Mouse (Mus musculus) liver, embryonic 16.5 days (tissue): ENCODE measurements around the gene Vps25. TPM values are rescaled to one million over a fixed set of nuclear protein-coding genes. Genes with fewer than 3 reads are reported as not detected.
A peak's percentile ranks its signal among the peaks of the same experiment; 100 is the strongest.

Experiments
- ATAC-seq: fragments of 200-750 bp; cut with Nextera tagmentation; 2 replicates; pipeline ENCODE4 v1.8.0; 2017; ENCODE audit warnings: low read depth, mild to moderate bottlenecking, moderate number of reproducible peaks, moderate library complexity
- H3K27ac ChIP-seq: fragments of 300-500 bp; sonication (generic); 2 replicates; pipeline ENCODE4 v1.5.1; 2014; ENCODE audit warnings: mild to moderate bottlenecking, low read length
- H3K27me3 ChIP-seq: fragments of 300-500 bp; sonication (generic); 2 replicates; pipeline ENCODE4 v1.6.1; 2014; ENCODE audit warnings: low read depth, low read length, mixed read lengths; ENCODE audit not compliant: control insufficient read depth, insufficient read depth
- H3K36me3 ChIP-seq: fragments of 300-500 bp; sonication (generic); 2 replicates; pipeline ENCODE4 v1.6.1; 2014; ENCODE audit warnings: mild to moderate bottlenecking; ENCODE audit not compliant: control insufficient read depth, insufficient read depth
- H3K4me1 ChIP-seq: fragments of 300-500 bp; sonication (generic); 2 replicates; pipeline ENCODE4 v1.6.1; 2014; ENCODE audit warnings: low read depth, low read length, mixed read lengths; ENCODE audit not compliant: control insufficient read depth
- H3K4me2 ChIP-seq: fragments of 300-500 bp; sonication (generic); 2 replicates; pipeline ENCODE4 v1.6.1; 2014; ENCODE audit warnings: low read depth, low read length, mixed read lengths
- H3K4me3 ChIP-seq: fragments of 300-500 bp; sonication (generic); 2 replicates; pipeline ENCODE4 v1.5.1; 2014; ENCODE audit warnings: low read depth, mild to moderate bottlenecking, low read length
- H3K9ac ChIP-seq: fragments of 300-500 bp; sonication (generic); 2 replicates; pipeline ENCODE4 v1.6.1; 2014; ENCODE audit warnings: low read depth, low read length
- H3K9me3 ChIP-seq: fragments of 300-500 bp; sonication (generic); replicated peaks from 2 replicates; pipeline ENCODE4 v1.6.1; 2016; ENCODE audit warnings: low read length; ENCODE audit not compliant: control insufficient read depth
- WGBS: fragments of 180-500 bp; shearing (Covaris S2); extraction: QIAGEN DNeasy Blood & Tissue Kit; methylation state at CpG from one replicate; pipeline ENCODE4 v1.1.7; 2014; ENCODE audit not compliant: insufficient replicate concordance; 5-methylcytosine and 5-hydroxymethylcytosine counted together
- polyA plus RNA-seq: library from polyadenylated mRNA; unstranded; fragments of >200 nt; fragmentation: Nextera tagmentation; extraction: Ambion mirVana; gene quantifications from 2 replicates; pipeline ENCODE4 v1.2.1, GENCODE M21; 2015

Vps25 gene
- polyA plus RNA-seq, 1 experiment from 2014 or later = 75.2 TPM

GRCm38 (mm10) chr11:101251031-101251430 is 2.5 kb upstream of the Vps25 start:
- Histone ChIP-seq H3K4me1 (peaks cover 22% of the 10 kb centered on the region), H3K27ac (no peak overlapping the region), H3K36me3 (no peaks in the 10 kb centered on the region), H3K4me3 (no peak overlapping the region), H3K27me3 (peaks cover 25% of the 10 kb centered on the region), H3K9me3 (no peaks in the 10 kb centered on the region), H3K4me2 (no peak overlapping the region), H3K9ac (no peak overlapping the region)
- no peak for ATAC-seq
- WGBS = 50% methylated on average over 2 of the region's 2 CpGs

GRCm38 (mm10) chr11:101252941-101253340 is 566 bp upstream of the Vps25 start:
- Histone ChIP-seq H3K4me1 (peaks cover 28% of the 10 kb centered on the region), H3K9ac (peak overlapping the region; percentile 92), H3K27me3 (peaks cover 6% of the 10 kb centered on the region), H3K4me2 (peak overlapping the region; percentile 80), H3K36me3 (no peaks in the 10 kb centered on the region), H3K27ac (peak overlapping the region; percentile 88), H3K4me3 (peak overlapping the region; percentile 84), H3K9me3 (no peaks in the 10 kb centered on the region)
- no peak for ATAC-seq
- 8% methylated on average over 7 of the region's 7 CpGs for WGBS

- H3K27me3 ChIP-seq = peaks cover under 1% of the 10 kb centered on the region; the same call in 1 of the 2 replicates
- no peaks in the 10 kb centered on the region for H3K36me3 ChIP-seq
- H3K9ac ChIP-seq = no peak overlapping the region
- WGBS = 67% methylated on average over 13 of the region's 13 CpGs
- H3K4me3 ChIP-seq = no peak overlapping the region
- ATAC-seq = no peak
- H3K4me2 ChIP-seq = no peak overlapping the region
- H3K27ac ChIP-seq = peak overlapping the region; percentile 45
- peaks cover 54% of the 10 kb centered on the region for H3K4me1 ChIP-seq
- H3K9me3 ChIP-seq = no peaks in the 10 kb centered on the region
Observed at GRCm38 (mm10) chr11:101255826-101256775, 2.6 kb downstream of the Vps25 start.

GRCm38 (mm10) chr11:101259261-101259712 is 5.8 kb downstream of the Vps25 start:
- peak overlapping the region; percentile 96 for H3K27ac ChIP-seq
- H3K36me3 ChIP-seq = no peaks in the 10 kb centered on the region
- H3K4me1 ChIP-seq = peaks cover 60% of the 10 kb centered on the region
- H3K4me2 ChIP-seq = peak overlapping the region; percentile 98
- peak overlapping the region; percentile 88 for H3K9ac ChIP-seq
- 29% methylated on average over 6 of the region's 6 CpGs for WGBS
- 0 out of 2 replicates have a peak, but pooled peaks have one; percentile 1 for ATAC-seq
- peak overlapping the region; percentile 80 for H3K4me3 ChIP-seq
- H3K27me3 ChIP-seq = peaks cover 30% of the 10 kb centered on the region
- H3K9me3 ChIP-seq = no peaks in the 10 kb centered on the region

- Histone ChIP-seq H3K9ac (peak within 1 kb of the TSS; percentile 88), H3K4me1 (peaks cover 56% of the 10 kb centered on the region), H3K9me3 (no peaks in the 10 kb centered on the region), H3K27me3 (peaks cover 38% of the 10 kb centered on the region), H3K27ac (peak within 1 kb of the TSS; percentile 96), H3K36me3 (no peaks in the 10 kb centered on the region), H3K4me3 (peak within 1 kb of the TSS; percentile 80), H3K4me2 (peak within 1 kb of the TSS; percentile 98)
- 1% methylated on average over 43 of the region's 43 CpGs for WGBS
- ATAC-seq = peak; percentile 92
Observed at GRCm38 (mm10) chr11:101259948-101260825, 6.7 kb downstream of the Vps25 start, which contains the start of gene Wnk4. Gene Wnk4, plus strand, starts transcription at chr11:101260567.

DNA sequence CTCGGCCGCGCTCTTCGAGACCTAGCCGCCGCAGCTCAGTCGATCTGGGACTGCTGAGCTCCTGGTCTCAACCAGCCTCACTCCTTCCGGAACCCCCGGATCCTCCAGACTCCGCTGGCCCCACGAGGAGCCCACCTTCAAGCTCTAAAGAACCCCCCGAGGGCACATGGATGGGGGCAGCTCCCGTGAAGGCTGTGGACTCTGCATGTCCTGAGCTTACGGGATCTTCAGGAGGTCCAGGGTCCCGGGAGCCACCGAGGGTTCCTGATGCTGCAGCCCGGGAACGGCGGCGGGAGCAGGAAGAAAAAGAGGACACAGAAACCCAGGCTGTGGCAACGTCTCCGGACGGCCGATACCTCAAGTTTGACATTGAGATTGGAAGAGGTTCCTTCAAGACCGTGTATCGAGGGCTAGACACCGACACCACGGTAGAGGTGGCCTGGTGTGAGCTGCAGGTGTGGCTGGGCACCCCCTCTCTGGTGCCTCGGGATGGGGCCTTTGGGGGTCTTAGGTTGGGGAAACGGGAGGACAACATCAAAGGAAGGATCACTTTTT is 7.4 kb downstream of the Vps25 start:
- Histone ChIP-seq H3K36me3 (no peaks in the 10 kb centered on the region), H3K27me3 (peaks cover 45% of the 10 kb centered on the region), H3K4me2 (peak overlapping the region; percentile 98), H3K9me3 (no peaks in the 10 kb centered on the region), H3K9ac (peak overlapping the region; percentile 88), H3K4me1 (peaks cover 53% of the 10 kb centered on the region), H3K4me3 (peak overlapping the region; percentile 80), H3K27ac (peak overlapping the region; percentile 96)
- WGBS = under 1% methylated on average over 30 of the region's 30 CpGs
- no peak for ATAC-seq

GRCm38 (mm10) chr11:101262272-101262967 is 8.9 kb downstream of the Vps25 start:
- no peak for ATAC-seq
- no peak overlapping the region for H3K27ac ChIP-seq
- H3K9me3 ChIP-seq = no peaks in the 10 kb centered on the region
- no peaks in the 10 kb centered on the region for H3K36me3 ChIP-seq
- peak overlapping the region; percentile 36; the same call in 1 of the 2 replicates for H3K9ac ChIP-seq
- WGBS = 6% methylated on average over 24 of the region's 24 CpGs
- peak overlapping the region; percentile 98 for H3K4me2 ChIP-seq
- H3K4me3 ChIP-seq = peak overlapping the region; percentile 80
- H3K4me1 ChIP-seq = peaks cover 48% of the 10 kb centered on the region
- H3K27me3 ChIP-seq = peaks cover 55% of the 10 kb centered on the region
